Mouse (Mus musculus) erythroblast, embryonic 14.5 days (primary cell): ENCODE data around the gene Rnf8. TPM values are rescaled to one million over a fixed set of nuclear protein-coding genes. Genes with fewer than 3 reads are reported as not detected.
A peak's percentile ranks its signal among the peaks of the same experiment; 100 is the strongest.

ENCODE experiments used
- H3K27me3 ChIP-seq: 2 replicates; pipeline ENCODE4 v1.6.1; 2012; ENCODE audit warnings: inconsistent platforms; ENCODE audit not compliant: control insufficient read depth
- H3K36me3 ChIP-seq: 2 replicates; pipeline ENCODE4 v1.6.1; 2012; ENCODE audit warnings: mild to moderate bottlenecking, inconsistent platforms; ENCODE audit not compliant: control insufficient read depth
- H3K4me1 ChIP-seq: 2 replicates; pipeline ENCODE4 v1.6.1; 2012; ENCODE audit warnings: inconsistent platforms; ENCODE audit not compliant: control insufficient read depth
- H3K4me3 ChIP-seq: replicated peaks from 2 replicates; pipeline ENCODE3; 2012; ENCODE audit warnings: moderate library complexity, mild to moderate bottlenecking, inconsistent platforms
- H3K9me3 ChIP-seq: 2 replicates; pipeline ENCODE4 v1.6.1; 2012; ENCODE audit warnings: low read length, inconsistent platforms, mixed read lengths; ENCODE audit not compliant: control insufficient read depth
- GATA1 ChIP-seq: IDR thresholded peaks from 2 replicates; pipeline ENCODE4 v1.6.1; 2012; ENCODE audit warnings: low read length, inconsistent platforms, mixed read lengths
- TAL1 ChIP-seq: IDR thresholded peaks from 3 replicates; pipeline ENCODE4 v1.6.1; 2012; ENCODE audit warnings: low read length, inconsistent platforms, mixed read lengths
- polyA plus RNA-seq: library from polyadenylated mRNA; stranded (reverse); fragments of >175 nt; gene quantifications from 2 replicates; pipeline ENCODE4 v1.2.3, GENCODE M21; 2012

Rnf8 gene
- polyA plus RNA-seq, 1 experiment = 3.6 TPM

DNA sequence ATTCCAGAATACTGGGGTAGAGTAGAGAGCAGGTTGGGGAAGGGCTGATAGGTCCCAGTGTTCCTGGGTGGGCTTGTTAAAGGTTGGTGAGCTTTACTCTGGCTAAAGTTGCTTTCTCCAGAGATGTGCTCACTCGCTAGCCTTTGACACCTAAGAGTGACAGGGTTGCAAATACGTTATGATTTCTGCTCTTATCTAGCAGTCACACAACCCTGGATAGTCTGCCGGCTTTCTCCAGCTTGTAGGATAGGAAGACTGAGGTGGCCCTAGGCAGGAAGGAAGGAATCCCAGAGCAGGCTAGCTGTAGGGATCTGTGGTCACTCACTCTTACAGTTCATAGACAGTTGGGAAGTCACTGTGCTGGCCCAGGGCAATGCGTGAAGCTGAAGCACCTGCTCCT, 69.7 kb downstream of the Rnf8 start:
- TF ChIP-seq TAL1 (no peak), GATA1 (no peak)
- H3K27me3 ChIP-seq = no peaks in the 10 kb centered on the region
- H3K36me3 ChIP-seq = peaks cover 99% of the 10 kb centered on the region
- no peak overlapping the region for H3K4me3 ChIP-seq
- peaks cover 5% of the 10 kb centered on the region for H3K9me3 ChIP-seq
- peaks cover 55% of the 10 kb centered on the region for H3K4me1 ChIP-seq

DNA sequence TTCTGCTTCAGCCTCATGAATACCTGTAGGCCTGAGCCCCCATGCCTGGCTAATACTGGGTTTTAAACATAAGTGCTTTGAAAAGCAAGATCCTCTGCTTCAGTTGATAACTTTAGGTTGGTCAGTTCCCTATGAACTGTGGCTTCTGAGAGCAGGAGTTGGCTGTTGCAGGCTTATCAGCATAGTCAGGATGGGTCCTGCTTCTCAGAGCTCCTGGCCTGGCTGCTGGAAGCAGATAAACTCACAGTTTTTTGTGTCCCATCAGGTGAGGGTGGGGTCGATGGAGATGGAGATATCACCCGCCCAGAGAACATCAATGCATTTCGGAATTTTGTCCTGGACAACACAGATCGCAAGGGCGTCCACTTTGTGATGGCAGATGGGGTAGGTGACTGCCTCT, 72.2 kb downstream of the Rnf8 start:
- H3K4me1 ChIP-seq = peaks cover 65% of the 10 kb centered on the region
- H3K4me3 ChIP-seq = no peak overlapping the region
- H3K36me3 ChIP-seq = peaks cover 100% of the 10 kb centered on the region
- no peaks in the 10 kb centered on the region for H3K27me3 ChIP-seq
- peaks cover 5% of the 10 kb centered on the region for H3K9me3 ChIP-seq
- TF ChIP-seq GATA1 (peak; percentile 62), TAL1 (peak; percentile 65)

DNA sequence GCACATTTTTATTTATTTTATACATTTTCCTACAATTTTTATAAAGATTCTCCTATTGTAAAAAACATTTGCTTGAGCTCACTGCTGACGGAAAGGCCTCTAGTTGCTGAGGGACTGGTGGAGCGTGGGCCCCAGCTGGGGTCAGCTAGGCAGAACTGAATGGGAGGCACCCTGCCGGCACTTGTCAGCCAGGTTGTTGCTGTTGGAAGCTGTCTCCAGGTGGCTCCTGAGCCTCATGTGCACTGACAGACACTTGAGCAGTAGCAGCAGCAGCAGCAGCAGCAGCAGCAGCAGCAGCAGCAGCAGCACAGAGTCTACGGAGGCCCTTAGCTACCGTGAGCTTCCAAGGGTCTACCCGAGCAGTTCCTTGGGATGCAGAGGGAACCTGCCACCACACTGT, 72.8 kb downstream of the Rnf8 start:
- Histone ChIP-seq H3K36me3 (peaks cover 99% of the 10 kb centered on the region), H3K9me3 (peaks cover 5% of the 10 kb centered on the region), H3K4me1 (peaks cover 65% of the 10 kb centered on the region), H3K27me3 (no peaks in the 10 kb centered on the region), H3K4me3 (no peak overlapping the region)
- TF ChIP-seq TAL1 = no peak
- no peak for TF ChIP-seq GATA1

DNA sequence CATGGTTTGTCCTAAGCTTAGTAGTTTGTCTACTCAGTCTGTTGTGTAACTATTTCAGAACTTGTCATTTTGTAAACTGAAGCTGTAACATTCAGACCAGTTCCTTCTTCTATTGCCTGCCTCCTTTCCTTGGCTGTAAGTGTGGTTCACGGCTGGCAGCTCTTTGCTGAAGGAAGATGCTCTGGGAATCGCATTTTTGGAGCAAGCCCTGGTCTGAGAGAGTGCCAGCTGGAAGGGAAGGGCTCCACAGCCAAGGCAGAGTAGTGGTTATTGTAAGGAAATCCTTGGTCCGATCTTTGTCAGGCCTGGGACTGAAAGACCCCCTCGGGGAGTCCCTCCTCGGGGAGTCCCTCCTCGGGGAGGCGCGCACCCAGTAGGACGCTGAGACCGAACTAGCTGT, 74.0 kb downstream of the Rnf8 start:
- H3K4me1 ChIP-seq = peaks cover 63% of the 10 kb centered on the region

DNA sequence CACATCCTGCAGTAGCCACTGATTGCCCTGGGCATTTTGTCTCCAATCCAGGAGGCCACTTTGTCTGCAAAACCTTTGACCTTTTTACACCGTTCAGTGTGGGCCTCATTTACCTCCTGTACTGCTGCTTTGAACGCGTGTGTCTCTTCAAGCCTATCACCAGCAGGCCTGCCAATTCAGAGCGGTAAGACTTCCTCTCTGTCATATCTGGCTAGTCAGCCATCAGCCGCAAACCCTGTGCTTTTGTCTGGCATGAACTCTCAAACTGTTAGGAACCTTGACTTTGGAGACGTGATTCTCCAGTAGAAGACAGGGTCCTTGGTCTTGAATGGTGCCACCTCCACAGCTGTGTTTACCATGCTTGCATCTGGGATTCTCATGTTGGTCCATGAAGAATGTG, 75.7 kb downstream of the Rnf8 start:
- no peak overlapping the region for H3K4me3 ChIP-seq
- peaks cover 5% of the 10 kb centered on the region for H3K9me3 ChIP-seq
- peaks cover 47% of the 10 kb centered on the region for H3K4me1 ChIP-seq
- H3K36me3 ChIP-seq = peaks cover 99% of the 10 kb centered on the region
- TF ChIP-seq GATA1 (no peak), TAL1 (no peak)
- H3K27me3 ChIP-seq = no peaks in the 10 kb centered on the region

More for the DNA sequence above, 74.0 kb downstream of the Rnf8 start:
- Histone ChIP-seq H3K9me3 (peaks cover 5% of the 10 kb centered on the region), H3K4me3 (no peak overlapping the region), H3K27me3 (no peaks in the 10 kb centered on the region), H3K36me3 (peaks cover 99% of the 10 kb centered on the region)
- TF ChIP-seq GATA1 (no peak), TAL1 (no peak)

DNA sequence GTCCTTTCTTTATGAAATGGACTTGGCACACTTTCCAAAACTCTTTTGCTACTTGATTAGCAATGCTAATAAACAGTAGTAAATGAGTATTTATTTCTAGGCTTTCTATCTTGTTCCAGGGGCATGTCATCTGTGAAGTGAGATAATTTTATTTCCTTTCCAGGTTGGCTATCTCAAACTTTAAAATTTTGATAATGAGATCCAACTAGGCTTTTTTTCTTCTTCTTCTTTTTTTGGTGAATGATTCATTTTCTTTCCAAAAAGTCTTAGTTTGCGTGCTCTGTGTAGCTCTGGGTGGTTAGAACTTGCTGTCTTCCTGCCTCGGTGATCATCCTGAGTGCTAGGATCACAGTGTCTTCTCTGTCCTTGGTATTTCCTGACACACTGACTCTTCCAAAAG, 78.2 kb downstream of the Rnf8 start:
- H3K36me3 ChIP-seq = peaks cover 98% of the 10 kb centered on the region
- no peaks in the 10 kb centered on the region for H3K27me3 ChIP-seq
- peaks cover 5% of the 10 kb centered on the region for H3K9me3 ChIP-seq
- H3K4me1 ChIP-seq = peaks cover 21% of the 10 kb centered on the region
- H3K4me3 ChIP-seq = no peak overlapping the region
- no peak for TF ChIP-seq GATA1
- TF ChIP-seq TAL1 = no peak

DNA sequence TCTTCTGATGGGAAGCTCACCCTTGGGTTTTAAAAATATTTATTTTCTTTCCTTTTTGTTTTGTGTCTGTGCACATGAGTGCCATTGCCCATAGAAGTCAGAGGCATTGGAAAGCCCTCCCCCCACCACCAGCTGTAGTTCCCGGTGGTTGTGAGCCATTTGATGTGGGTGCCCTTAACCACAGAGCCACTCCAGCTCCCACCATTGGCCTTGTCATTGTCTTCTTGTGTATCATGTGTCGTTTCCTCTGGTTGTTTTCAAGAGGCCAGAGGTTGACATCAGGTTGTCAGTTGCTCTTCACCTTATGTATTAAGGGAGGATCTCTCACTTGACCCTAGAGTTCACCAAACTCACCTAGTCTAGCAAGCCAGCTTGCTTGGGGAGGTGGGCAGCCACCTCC, 79.0 kb downstream of the Rnf8 start:
- peaks cover 98% of the 10 kb centered on the region for H3K36me3 ChIP-seq
- peaks cover 3% of the 10 kb centered on the region for H3K9me3 ChIP-seq
- no peaks in the 10 kb centered on the region for H3K27me3 ChIP-seq
- TF ChIP-seq TAL1 (no peak), GATA1 (no peak)
- H3K4me3 ChIP-seq = no peak overlapping the region
- peaks cover 17% of the 10 kb centered on the region for H3K4me1 ChIP-seq

DNA sequence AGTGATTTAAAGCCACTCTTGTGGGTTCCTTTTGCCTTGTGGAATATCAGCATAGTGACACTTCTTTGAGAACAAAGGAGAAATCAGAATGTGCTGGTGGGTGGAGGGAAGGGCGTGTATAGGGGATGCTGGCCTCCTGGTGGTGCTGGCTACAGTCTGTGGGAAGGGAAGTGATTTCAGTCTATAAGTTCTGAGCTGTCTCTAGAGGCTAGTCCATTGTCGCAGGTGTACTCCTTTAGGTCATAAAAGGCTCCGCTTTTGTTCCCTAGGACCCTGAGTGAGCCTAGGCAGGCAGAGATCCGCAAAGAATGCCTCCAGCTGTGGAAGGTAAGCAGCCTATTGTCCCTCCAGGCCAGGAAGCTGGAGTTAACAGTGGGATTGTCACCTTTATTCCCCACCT, 79.9 kb downstream of the Rnf8 start:
- TF ChIP-seq GATA1 = no peak
- no peak for TF ChIP-seq TAL1
- H3K9me3 ChIP-seq = no peaks in the 10 kb centered on the region
- H3K4me1 ChIP-seq = peaks cover 15% of the 10 kb centered on the region
- H3K36me3 ChIP-seq = peaks cover 98% of the 10 kb centered on the region
- H3K4me3 ChIP-seq = no peak overlapping the region
- H3K27me3 ChIP-seq = no peaks in the 10 kb centered on the region

Other genes starting within 250 kb of the Rnf8 start
- 72.6 and 76.6 TPM in 2 replicates for gene Pim1, start 124.0 kb upstream of the Rnf8 start, polyA plus RNA-seq
- gene Gm17657, start 65.2 kb upstream of the Rnf8 start, polyA plus RNA-seq = not detected in 2 replicates
- 0.99 and 1.1 TPM in 2 replicates for gene Tbc1d22b, start 65.0 kb upstream of the Rnf8 start, polyA plus RNA-seq
- not detected in 2 replicates for gene Tmem217, start 62.4 kb upstream of the Rnf8 start, polyA plus RNA-seq
- gene Gm28043, start 86 bp downstream of the Rnf8 start, polyA plus RNA-seq = 0.01 and 0.05 TPM in 2 replicates
- 3.9 and 4.5 TPM in 2 replicates for gene Cmtr1, start 45.8 kb downstream of the Rnf8 start, polyA plus RNA-seq
- gene Ccdc167, start 102.3 kb downstream of the Rnf8 start, polyA plus RNA-seq = 1.4 TPM in 2 replicates